Mouse (Mus musculus): ENCODE results near the gene Nckipsd. TPM values are rescaled to one million over a fixed set of nuclear protein-coding genes. Genes with fewer than 3 reads are reported as not detected.

Nckipsd gene
- polyA plus RNA-seq, 1 experiment = 73.9 TPM

DNA sequence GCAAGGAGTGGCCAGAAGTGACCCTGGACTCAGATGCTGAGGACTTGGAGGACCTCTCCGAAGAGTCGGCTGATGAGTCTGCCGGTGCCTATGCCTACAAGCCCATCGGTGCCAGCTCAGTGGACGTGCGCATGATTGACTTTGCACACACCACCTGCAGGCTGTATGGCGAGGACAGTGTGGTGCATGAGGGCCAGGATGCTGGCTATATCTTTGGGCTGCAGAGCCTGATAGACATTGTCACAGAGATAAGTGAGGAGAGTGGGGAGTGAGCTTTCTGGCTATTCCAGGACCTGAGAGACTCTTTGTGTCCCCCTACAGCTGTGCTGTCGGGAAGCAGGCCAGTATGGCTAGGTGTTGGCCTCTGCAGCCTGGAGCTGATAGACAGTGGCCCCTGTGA, 2.4 kb upstream of the Nckipsd start:
- TF ChIP-seq CTCF (IDR thresholded peaks at IDR 0.05; ENCODE audit: borderline replicate concordance, insufficient read depth, low read depth, low read length) = no peak
- TF ChIP-seq POLR2A (IDR thresholded peaks at IDR 0.05; ENCODE audit: borderline replicate concordance, insufficient read depth, low read length) = no peak
- WGBS = 21% methylated on average over 8 of the region's 8 CpGs
- H3K4me3 ChIP-seq (replicated peaks; ENCODE audit: insufficient read depth, low read depth, low read length) = no peak overlapping the region
- DNase-seq = no peak
- H3K27ac ChIP-seq (ENCODE audit: insufficient read depth, low read length) = no peak overlapping the region
- peaks cover 32% of the 10 kb centered on the region for H3K4me1 ChIP-seq (ENCODE audit: control insufficient read depth, insufficient read depth, low read length)
- no peaks in the 10 kb centered on the region for H3K27me3 ChIP-seq (ENCODE audit: control insufficient read depth, insufficient read depth, low read length)

DNA sequence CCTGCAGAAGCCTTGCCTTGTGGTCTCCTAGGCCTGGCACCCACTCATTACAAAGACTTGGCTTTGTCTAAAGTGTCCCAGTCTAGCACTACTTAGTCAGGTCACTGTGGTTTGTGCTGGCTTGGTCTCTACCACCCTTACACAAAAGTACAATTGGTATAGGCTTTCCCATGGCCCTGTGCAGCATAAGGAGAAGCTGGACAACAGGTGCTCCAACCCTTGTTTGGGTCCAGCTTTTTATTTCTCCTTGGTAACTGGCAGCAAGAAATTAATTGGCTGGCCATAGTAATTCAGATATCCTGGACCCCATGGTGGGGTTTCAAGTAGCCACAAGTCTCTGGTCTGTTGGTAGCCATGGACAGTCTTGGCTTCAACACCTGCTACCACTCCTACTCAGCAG, 1.8 kb upstream of the Nckipsd start:
- Histone ChIP-seq H3K27ac (ENCODE audit: insufficient read depth, low read length) (no peak overlapping the region), H3K27me3 (ENCODE audit: control insufficient read depth, insufficient read depth, low read length) (no peaks in the 10 kb centered on the region), H3K4me3 (replicated peaks; ENCODE audit: insufficient read depth, low read depth, low read length) (no peak overlapping the region), H3K4me1 (ENCODE audit: control insufficient read depth, insufficient read depth, low read length) (peaks cover 32% of the 10 kb centered on the region)
- DNase-seq = no peak
- no peak for TF ChIP-seq CTCF (IDR thresholded peaks at IDR 0.05; ENCODE audit: borderline replicate concordance, insufficient read depth, low read depth, low read length)
- no peak for TF ChIP-seq POLR2A (IDR thresholded peaks at IDR 0.05; ENCODE audit: borderline replicate concordance, insufficient read depth, low read length)

- Histone ChIP-seq H3K27ac (ENCODE audit: insufficient read depth, low read length) (peak overlapping the region; percentile 34; the same call in 1 of the 2 replicates), H3K4me3 (replicated peaks; ENCODE audit: insufficient read depth, low read depth, low read length) (no peak overlapping the region), H3K27me3 (ENCODE audit: control insufficient read depth, insufficient read depth, low read length) (no peaks in the 10 kb centered on the region), H3K4me1 (ENCODE audit: control insufficient read depth, insufficient read depth, low read length) (peaks cover 32% of the 10 kb centered on the region)
- whole genome bisulfite sequencing = 22% methylated on average over 1 of the region's 1 CpGs
- TF ChIP-seq CTCF (IDR thresholded peaks at IDR 0.05; ENCODE audit: borderline replicate concordance, insufficient read depth, low read depth, low read length) = no peak
- no peak for TF ChIP-seq POLR2A (IDR thresholded peaks at IDR 0.05; ENCODE audit: borderline replicate concordance, insufficient read depth, low read length)
- DNase-seq = peak in 1 of 2 experiments; percentile 67
Observed at GRCm38 (mm10) chr9:108806831-108807230, 1.3 kb upstream of the Nckipsd start.

- 72% methylated on average over 5 of the region's 5 CpGs for WGBS
- no peak for DNase-seq
- TF ChIP-seq CTCF (IDR thresholded peaks at IDR 0.05; ENCODE audit: borderline replicate concordance, insufficient read depth, low read depth, low read length) (no peak), POLR2A (IDR thresholded peaks at IDR 0.05; ENCODE audit: borderline replicate concordance, insufficient read depth, low read length) (no peak)
- Histone ChIP-seq H3K27me3 (ENCODE audit: control insufficient read depth, insufficient read depth, low read length) (no peaks in the 10 kb centered on the region), H3K4me3 (replicated peaks; ENCODE audit: insufficient read depth, low read depth, low read length) (no peak overlapping the region), H3K27ac (ENCODE audit: insufficient read depth, low read length) (no peak overlapping the region), H3K4me1 (ENCODE audit: control insufficient read depth, insufficient read depth, low read length) (peaks cover 32% of the 10 kb centered on the region)
Observed at GRCm38 (mm10) chr9:108807674-108808073, 494 bp upstream of the Nckipsd start.

GRCm38 (mm10) chr9:108809188-108809587, 1.0 kb downstream of the Nckipsd start:
- Histone ChIP-seq H3K27me3 (ENCODE audit: control insufficient read depth, insufficient read depth, low read length) (no peaks in the 10 kb centered on the region), H3K4me1 (ENCODE audit: control insufficient read depth, insufficient read depth, low read length) (peaks cover 32% of the 10 kb centered on the region), H3K4me3 (replicated peaks; ENCODE audit: insufficient read depth, low read depth, low read length) (peak overlapping the region; percentile 87), H3K27ac (ENCODE audit: insufficient read depth, low read length) (no peak overlapping the region)
- WGBS = 54% methylated on average over 5 of the region's 5 CpGs
- DNase-seq = peak in 1 of 2 experiments; percentile 20
- no peak for TF ChIP-seq CTCF (IDR thresholded peaks at IDR 0.05; ENCODE audit: borderline replicate concordance, insufficient read depth, low read depth, low read length)
- no peak for TF ChIP-seq POLR2A (IDR thresholded peaks at IDR 0.05; ENCODE audit: borderline replicate concordance, insufficient read depth, low read length)

- peaks cover 32% of the 10 kb centered on the region for H3K4me1 ChIP-seq (ENCODE audit: control insufficient read depth, insufficient read depth, low read length)
- TF ChIP-seq CTCF (IDR thresholded peaks at IDR 0.05; ENCODE audit: borderline replicate concordance, insufficient read depth, low read depth, low read length) (no peak), POLR2A (IDR thresholded peaks at IDR 0.05; ENCODE audit: borderline replicate concordance, insufficient read depth, low read length) (no peak)
- no peak for DNase-seq
- no peaks in the 10 kb centered on the region for H3K27me3 ChIP-seq (ENCODE audit: control insufficient read depth, insufficient read depth, low read length)
- no peak overlapping the region for H3K27ac ChIP-seq (ENCODE audit: insufficient read depth, low read length)
- 79% methylated on average over 6 of the region's 6 CpGs for WGBS
- no peak overlapping the region for H3K4me3 ChIP-seq (replicated peaks; ENCODE audit: insufficient read depth, low read depth, low read length)
Observed at GRCm38 (mm10) chr9:108809723-108810122, 1.6 kb downstream of the Nckipsd start.

DNA sequence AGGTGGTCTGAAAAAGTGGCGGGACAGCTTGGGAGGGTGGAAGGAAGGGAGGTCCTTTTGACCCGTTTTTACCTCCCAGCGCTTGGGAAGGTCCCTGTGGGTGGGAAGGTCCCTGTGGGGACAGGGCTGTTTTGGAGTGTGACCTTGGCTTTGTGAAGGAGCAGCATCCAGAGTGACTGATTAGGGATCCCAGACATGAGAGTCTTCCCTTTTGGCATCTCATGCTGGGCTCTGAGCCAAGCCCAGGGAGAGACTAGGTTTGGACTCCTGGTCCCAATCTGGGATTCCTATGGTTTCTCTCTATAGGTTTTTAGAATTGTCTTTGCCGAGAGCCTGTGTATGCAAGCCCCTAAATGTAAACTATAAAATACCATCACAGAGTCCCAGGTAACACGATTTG, 2.3 kb downstream of the Nckipsd start:
- no peaks in the 10 kb centered on the region for H3K27me3 ChIP-seq (ENCODE audit: control insufficient read depth, insufficient read depth, low read length)
- no peak overlapping the region for H3K4me3 ChIP-seq (replicated peaks; ENCODE audit: insufficient read depth, low read depth, low read length)
- TF ChIP-seq CTCF (IDR thresholded peaks at IDR 0.05; ENCODE audit: borderline replicate concordance, insufficient read depth, low read depth, low read length) (no peak), POLR2A (IDR thresholded peaks at IDR 0.05; ENCODE audit: borderline replicate concordance, insufficient read depth, low read length) (no peak)
- no peak overlapping the region for H3K27ac ChIP-seq (ENCODE audit: insufficient read depth, low read length)
- DNase-seq = peak in 1 of 2 experiments; percentile 34
- H3K4me1 ChIP-seq (ENCODE audit: control insufficient read depth, insufficient read depth, low read length) = peaks cover 32% of the 10 kb centered on the region
- 51% methylated on average over 5 of the region's 5 CpGs for WGBS

DNA sequence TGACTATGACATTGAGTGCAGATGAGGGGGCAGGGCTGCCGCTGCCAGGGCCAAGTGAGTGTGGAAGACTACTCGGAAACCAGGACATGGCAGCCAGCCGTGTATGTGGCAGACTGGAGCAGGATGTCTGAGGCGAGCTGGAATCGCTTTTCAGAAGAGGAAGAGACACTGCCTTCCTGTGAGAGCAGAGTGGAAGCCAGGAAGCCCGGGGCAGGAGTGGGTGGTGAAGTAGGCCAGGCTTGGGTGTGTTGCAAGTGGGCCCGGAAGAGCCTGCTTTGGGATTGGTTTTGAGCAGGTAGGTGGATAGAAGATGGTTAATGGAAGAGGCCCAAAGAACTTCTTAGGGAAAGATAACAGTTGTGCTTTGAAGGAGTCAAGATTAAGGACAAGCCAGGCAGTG, 7.4 kb downstream of the Nckipsd start:
- Histone ChIP-seq H3K27ac (ENCODE audit: insufficient read depth, low read length) (no peak overlapping the region), H3K4me3 (replicated peaks; ENCODE audit: insufficient read depth, low read depth, low read length) (no peak overlapping the region), H3K4me1 (ENCODE audit: control insufficient read depth, insufficient read depth, low read length) (peaks cover under 1% of the 10 kb centered on the region; the same call in 1 of the 2 replicates), H3K27me3 (ENCODE audit: control insufficient read depth, insufficient read depth, low read length) (no peaks in the 10 kb centered on the region)
- 85% methylated on average over 7 of the region's 7 CpGs for WGBS
- no peak for DNase-seq
- TF ChIP-seq POLR2A (IDR thresholded peaks at IDR 0.05; ENCODE audit: borderline replicate concordance, insufficient read depth, low read length) (no peak), CTCF (IDR thresholded peaks at IDR 0.05; ENCODE audit: borderline replicate concordance, insufficient read depth, low read depth, low read length) (no peak)
